Mouse (Mus musculus): Measurements from ENCODE around the gene Dedd.

DNA sequence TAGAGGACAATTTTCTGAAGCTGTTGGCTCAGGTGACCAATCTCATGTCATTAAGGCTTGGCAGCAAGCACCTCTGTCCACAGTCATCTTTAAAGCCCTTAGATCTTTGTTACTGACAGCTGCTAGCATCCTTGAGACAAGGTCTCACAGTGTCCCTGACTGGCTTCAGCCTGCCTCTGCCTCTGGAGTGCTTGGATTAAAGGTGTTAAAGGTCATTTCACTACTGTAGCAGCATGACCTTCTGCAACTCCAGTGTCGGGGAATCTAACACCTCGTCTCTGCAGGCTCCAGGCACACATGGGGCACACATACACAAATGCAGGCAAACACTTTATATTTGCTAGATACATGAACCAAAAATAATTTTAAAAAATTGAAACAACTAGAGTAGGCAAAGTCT lies 3.4 kb upstream of the Dedd start:
- TF ChIP-seq CTCF (IDR thresholded peaks at IDR 0.05; ENCODE audit: borderline replicate concordance, insufficient read depth, low read depth, low read length) (no peak), POLR2A (IDR thresholded peaks at IDR 0.05; ENCODE audit: borderline replicate concordance, insufficient read depth, low read length) (no peak)

All from cerebellum, adult 2 months (tissue).